Mouse (Mus musculus): ENCODE measurements around the gene Itga10.
A peak's percentile ranks its signal among the peaks of the same experiment; 100 is the strongest.
"Not testable (repeated sequence)": the region's sequence is repeated elsewhere in the genome, so short reads cannot be mapped to it uniquely, and the experiment has no call there.

Gene Itga10

GRCm38 (mm10) chr3:96680269-96680956 is 35.0 kb downstream of the Itga10 start:
- DNase-seq (ENCODE audit: low spot score), result no peak

- DNase-seq (ENCODE audit: low spot score), result no peak
Observed at GRCm38 (mm10) chr3:96683496-96683895, 38.1 kb downstream of the Itga10 start.

- no peak for DNase-seq (ENCODE audit: low spot score)
Observed at GRCm38 (mm10) chr3:96684151-96684821, 38.9 kb downstream of the Itga10 start.

GRCm38 (mm10) chr3:96684822-96685156 is 39.4 kb downstream of the Itga10 start:
- DNase-seq (ENCODE audit: low spot score), result no peak

- not testable (repeated sequence) for DNase-seq (ENCODE audit: low spot score)
Observed at GRCm38 (mm10) chr3:96686057-96686456, 40.7 kb downstream of the Itga10 start.

GRCm38 (mm10) chr3:96688854-96689253 is 43.5 kb downstream of the Itga10 start:
- DNase-seq (ENCODE audit: low spot score), result no peak

GRCm38 (mm10) chr3:96690298-96690697 is 44.9 kb downstream of the Itga10 start:
- no peak for DNase-seq (ENCODE audit: low spot score)

GRCm38 (mm10) chr3:96692506-96692905 is 47.1 kb downstream of the Itga10 start:
- DNase-seq (ENCODE audit: low spot score), result no peak

GRCm38 (mm10) chr3:96693579-96693978 is 48.2 kb downstream of the Itga10 start:
- DNase-seq (ENCODE audit: low spot score), result no peak

GRCm38 (mm10) chr3:96696198-96696765 is 50.9 kb downstream of the Itga10 start, which contains the start of gene Pias3:
Pias3 (plus strand) TSS chr3:96696384.
- peak; percentile 48 for DNase-seq (ENCODE audit: low spot score)

- DNase-seq (ENCODE audit: low spot score), result peak; percentile 66
Observed at GRCm38 (mm10) chr3:96696766-96697732, 51.7 kb downstream of the Itga10 start.

- DNase-seq (ENCODE audit: low spot score), result no peak
Observed at GRCm38 (mm10) chr3:96698993-96699690, 53.8 kb downstream of the Itga10 start.

GRCm38 (mm10) chr3:96700376-96700775 is 55.0 kb downstream of the Itga10 start:
- no peak for DNase-seq (ENCODE audit: low spot score)

GRCm38 (mm10) chr3:96701003-96701402 is 55.6 kb downstream of the Itga10 start:
- no peak for DNase-seq (ENCODE audit: low spot score)

- DNase-seq (ENCODE audit: low spot score), result no peak
Observed at GRCm38 (mm10) chr3:96704778-96705177, 59.4 kb downstream of the Itga10 start.

GRCm38 (mm10) chr3:96706217-96706616 is 60.8 kb downstream of the Itga10 start:
- no peak for DNase-seq (ENCODE audit: low spot score)

- no peak for DNase-seq (ENCODE audit: low spot score)
Observed at GRCm38 (mm10) chr3:96706984-96707383, 61.6 kb downstream of the Itga10 start.

- DNase-seq (ENCODE audit: low spot score), result peak; percentile 56
Observed at GRCm38 (mm10) chr3:96707903-96708683, 62.7 kb downstream of the Itga10 start, which contains the start of gene Nudt17. Nudt17 (minus strand) TSS chr3:96708562.

GRCm38 (mm10) chr3:96708684-96709064 is 63.3 kb downstream of the Itga10 start:
- DNase-seq (ENCODE audit: low spot score), result no peak
